ENCODE assay signal across 8 mouse cellular contexts in the genomic region with DNA sequence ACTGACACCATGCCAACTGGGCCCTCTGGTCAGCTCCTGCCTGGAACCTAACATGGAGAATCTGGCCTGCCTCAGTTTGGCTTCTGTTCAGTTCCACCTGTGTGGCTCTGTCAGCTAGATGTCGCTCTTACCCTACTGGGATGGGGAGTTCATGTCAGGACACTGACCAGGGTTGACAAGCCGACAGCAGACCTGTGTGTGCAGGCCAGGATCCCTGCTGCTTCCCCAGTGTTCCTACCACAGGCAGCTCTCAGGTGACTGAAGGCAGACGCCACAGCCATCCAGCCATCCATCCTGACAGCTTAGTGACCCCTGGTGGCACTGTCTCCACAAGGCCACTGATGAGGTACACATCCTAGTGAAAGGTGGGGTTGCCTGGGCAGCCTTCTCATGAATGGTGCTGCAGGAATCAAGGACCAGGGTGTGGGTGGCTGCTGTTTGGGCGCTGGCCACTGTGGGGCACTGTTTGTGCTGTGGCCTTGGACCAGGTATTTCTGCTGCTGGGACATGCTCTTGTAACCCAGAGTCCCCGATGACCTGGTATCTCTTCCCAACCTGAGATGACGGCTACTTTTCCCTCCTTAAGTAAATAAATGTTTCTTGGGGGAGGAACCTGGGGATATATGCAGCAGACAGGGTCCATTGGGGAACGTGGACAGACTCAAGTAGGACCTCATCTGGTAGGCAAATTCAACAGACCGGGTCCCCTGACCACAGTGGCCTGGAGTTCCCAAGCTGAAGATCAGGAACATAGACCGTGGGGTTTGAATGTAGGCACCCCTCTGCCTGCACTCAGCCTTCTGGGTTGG. TPM values are rescaled to one million over a fixed set of nuclear protein-coding genes. Genes with fewer than 3 reads are reported as not detected.
DNase-seq lines count a peak whose midpoint lies in the region; ATAC-seq and TF ChIP-seq lines count a peak whose summit lies in the region.

No protein-coding gene starts in this region.

- peak; percentile 53 for TF ChIP-seq CTCF in layer of hippocampus, adult 2 months (conservative IDR thresholded peaks at IDR 0.05)

- WGBS in hindbrain, embryonic 15.5 days, result 33% methylated on average over 9 of the region's 9 CpGs
- WGBS in limb, embryonic 12.5 days, result 26% methylated on average over 9 of the region's 9 CpGs
- 25% methylated on average over 9 of the region's 9 CpGs for WGBS in midbrain, embryonic 13.5 days

- no peaks in the 10 kb centered on the region for H3K27me3 ChIP-seq in hindbrain, embryonic 15.5 days
- no peaks in the 10 kb centered on the region for H3K27me3 ChIP-seq in limb, embryonic 12.5 days
- H3K27me3 ChIP-seq in midbrain, embryonic 13.5 days, result no peaks in the 10 kb centered on the region
- no peaks in the 10 kb centered on the region for H3K27me3 ChIP-seq in splenic B cell, adult 2 months (ENCODE audit: control insufficient read depth, insufficient read depth, low read length, poor library complexity, severe bottlenecking)

- H3K4me1 ChIP-seq in hindbrain, embryonic 15.5 days (replicated peaks), result no peaks in the 10 kb centered on the region
- peaks cover 6% of the 10 kb centered on the region for H3K4me1 ChIP-seq in limb, embryonic 12.5 days (replicated peaks)
- H3K4me1 ChIP-seq in midbrain, embryonic 13.5 days (replicated peaks), result no peaks in the 10 kb centered on the region

- no peak overlapping the region for H3K27ac ChIP-seq in layer of hippocampus, adult 2 months
- no peak overlapping the region for H3K27ac ChIP-seq in hindbrain, embryonic 15.5 days (replicated peaks)
- no peak overlapping the region for H3K27ac ChIP-seq in limb, embryonic 12.5 days
- H3K27ac ChIP-seq in midbrain, embryonic 13.5 days, result no peak overlapping the region

- H3K9me3 ChIP-seq in hindbrain, embryonic 15.5 days, result no peaks in the 10 kb centered on the region
- H3K9me3 ChIP-seq in limb, embryonic 12.5 days, result no peaks in the 10 kb centered on the region
- no peaks in the 10 kb centered on the region for H3K9me3 ChIP-seq in midbrain, embryonic 13.5 days

- no peak overlapping the region for H3K9ac ChIP-seq in hindbrain, embryonic 15.5 days
- H3K9ac ChIP-seq in limb, embryonic 12.5 days (replicated peaks), result no peak overlapping the region; the same call in 1 of the 2 replicates
- H3K9ac ChIP-seq in midbrain, embryonic 13.5 days (replicated peaks), result 0 out of 2 replicates have a peak overlapping the region, but pooled peaks have one; percentile 20

- no peak overlapping the region for H3K4me2 ChIP-seq in hindbrain, embryonic 15.5 days
- H3K4me2 ChIP-seq in limb, embryonic 12.5 days, result no peak overlapping the region
- H3K4me2 ChIP-seq in midbrain, embryonic 13.5 days (replicated peaks), result no peak overlapping the region

- ATAC-seq in hindbrain, embryonic 15.5 days (ENCODE audit: low FRiP score, low read depth), result peak; percentile 48
- 0 out of 2 replicates have a peak, but pooled peaks have one; percentile 14 for ATAC-seq in limb, embryonic 12.5 days (ENCODE audit: insufficient number of reproducible peaks, insufficient read depth, low FRiP score, low TSS enrichment, low read depth)
- ATAC-seq in midbrain, embryonic 13.5 days, result peak; percentile 28

- no peak overlapping the region for H3K4me3 ChIP-seq in layer of hippocampus, adult 2 months
- no peak overlapping the region for H3K4me3 ChIP-seq in hindbrain, embryonic 15.5 days
- no peak overlapping the region for H3K4me3 ChIP-seq in limb, embryonic 12.5 days (replicated peaks)
- no peak overlapping the region for H3K4me3 ChIP-seq in midbrain, embryonic 13.5 days (replicated peaks)

- H3K36me3 ChIP-seq in hindbrain, embryonic 15.5 days, result peaks cover 37% of the 10 kb centered on the region
- peaks cover 40% of the 10 kb centered on the region for H3K36me3 ChIP-seq in limb, embryonic 12.5 days
- peaks cover 45% of the 10 kb centered on the region for H3K36me3 ChIP-seq in midbrain, embryonic 13.5 days
- no peaks in the 10 kb centered on the region; the same call in 1 of the 2 replicates for H3K36me3 ChIP-seq in splenic B cell, adult 2 months (ENCODE audit: control insufficient read depth, insufficient read depth, low read length, poor library complexity, severe bottlenecking)

- peak in 1 of 2 experiments; percentile 47 for DNase-seq in layer of hippocampus, adult 2 months (ENCODE audit: low spot score in 2 of 2)
- no peak for DNase-seq in layer of hippocampus, adult 9-10 months (ENCODE audit: low spot score)
- DNase-seq in cerebellum, adult 9-11 months, result peak; percentile 95
- DNase-seq in gastrocnemius, adult 8-10 months (ENCODE audit: low spot score in 2 of 2), result peak; percentile 46 to 59
- peak; percentile 75 for DNase-seq in splenic B cell, adult 2 months (ENCODE audit: low read depth, low spot score)

RNA-seq across cellular contexts. Expression of a gene that starts 8.7 kb away (rescaled TPM):
- 10 to 100 TPM; 21.4 to 26.5 TPM for total RNA-seq in layer of hippocampus, adult 2 months (2021)
- total RNA-seq in gastrocnemius, adult 8-10 months (2022), result 1 to 10 TPM; 6.5 to 9.4 (median 8.1) TPM
- polyA plus RNA-seq in hindbrain, embryonic 15.5 days (2015; fragmentation: Nextera tagmentation; extraction: Ambion mirVana), result 63.2 and 66.0 TPM in 2 replicates
- polyA plus RNA-seq in limb, embryonic 12.5 days (2016; fragmentation: Nextera tagmentation; extraction: Ambion mirVana), result 70.6 and 74.7 TPM in 2 replicates
- polyA plus RNA-seq in midbrain, embryonic 13.5 days (2015; fragmentation: Nextera tagmentation; extraction: Ambion mirVana), result 55.7 and 56.2 TPM in 2 replicates

RNA-seq across cellular contexts. Expression of a gene that starts 9.1 kb away (rescaled TPM):
- total RNA-seq in layer of hippocampus, adult 2 months (2021), result 10 to 100 TPM; 10.1 to 13.3 TPM
- 1 to 10 TPM; 2.5 to 5.6 (median 3.7) TPM for total RNA-seq in gastrocnemius, adult 8-10 months (2022)
- 8.1 and 9.2 TPM in 2 replicates for polyA plus RNA-seq in hindbrain, embryonic 15.5 days (2015; fragmentation: Nextera tagmentation; extraction: Ambion mirVana)
- polyA plus RNA-seq in limb, embryonic 12.5 days (2016; fragmentation: Nextera tagmentation; extraction: Ambion mirVana), result 10.3 and 11.2 TPM in 2 replicates
- 7.4 and 7.5 TPM in 2 replicates for polyA plus RNA-seq in midbrain, embryonic 13.5 days (2015; fragmentation: Nextera tagmentation; extraction: Ambion mirVana)

RNA-seq across cellular contexts. Expression of a gene that starts 33.8 kb away (rescaled TPM):
- total RNA-seq in layer of hippocampus, adult 2 months (2021), result 10 to 100 TPM; 29.9 to 37.9 TPM
- 10 to 100 TPM; 19.5 to 42.9 (median 25.7) TPM for total RNA-seq in gastrocnemius, adult 8-10 months (2022)
- 69.2 and 69.3 TPM in 2 replicates for polyA plus RNA-seq in hindbrain, embryonic 15.5 days (2015; fragmentation: Nextera tagmentation; extraction: Ambion mirVana)
- polyA plus RNA-seq in limb, embryonic 12.5 days (2016; fragmentation: Nextera tagmentation; extraction: Ambion mirVana), result 53.9 and 55.3 TPM in 2 replicates
- 42.0 and 47.6 TPM in 2 replicates for polyA plus RNA-seq in midbrain, embryonic 13.5 days (2015; fragmentation: Nextera tagmentation; extraction: Ambion mirVana)
